Mouse (Mus musculus) right cerebral cortex, adult 18-20 months (tissue): ENCODE measurements around the gene Tprn.
"Not testable (repeated sequence)": the region's sequence is repeated elsewhere in the genome, so short reads cannot be mapped to it uniquely, and the experiment has no call there.

Source experiments
- DNase-seq: peaks from one replicate; pipeline ENCODE4 v3.0.0; 2022; ENCODE audit warnings: mixed read lengths

Tprn gene

DNA sequence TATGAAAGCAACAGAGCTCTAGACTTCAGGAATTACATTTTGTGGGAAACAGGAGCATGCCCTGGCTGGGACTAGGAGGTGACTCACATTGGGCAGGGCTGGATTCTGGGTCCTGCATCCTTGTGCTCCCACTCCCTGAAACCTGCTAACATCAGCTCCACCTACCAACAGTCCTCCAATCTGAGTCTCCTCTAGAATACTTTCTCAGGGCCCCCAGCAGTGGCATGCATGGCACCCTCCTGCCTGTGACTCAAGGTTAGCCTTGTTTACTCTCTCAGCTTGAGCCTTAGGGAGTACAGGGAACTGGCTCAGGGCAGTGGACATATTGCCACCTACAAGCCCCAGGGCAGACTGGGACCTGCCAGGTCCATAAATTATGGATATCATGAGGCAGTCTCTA, 24.3 kb upstream of the Tprn start:
- DNase-seq: no peak

DNA sequence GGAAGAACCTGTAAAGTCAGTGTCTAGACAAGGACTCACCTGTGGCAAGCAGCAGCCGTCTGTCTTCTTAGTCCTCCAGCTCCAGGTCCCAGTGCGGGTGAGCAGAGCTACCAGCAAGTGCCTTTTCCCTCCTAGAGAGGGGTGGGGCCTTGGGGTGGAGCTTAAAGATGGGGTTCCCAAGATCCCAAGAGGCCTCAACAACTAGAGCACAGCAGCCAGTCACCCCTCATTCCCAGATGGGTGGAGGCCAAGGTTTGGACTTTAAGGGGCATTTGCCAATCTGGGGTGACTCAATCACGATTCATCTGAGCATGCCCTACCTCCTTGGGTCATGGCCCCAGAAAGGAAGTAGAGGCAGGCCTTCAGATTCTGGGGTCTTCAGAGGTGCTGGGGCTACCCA, 22.7 kb upstream of the Tprn start:
- DNase-seq: no peak

DNA sequence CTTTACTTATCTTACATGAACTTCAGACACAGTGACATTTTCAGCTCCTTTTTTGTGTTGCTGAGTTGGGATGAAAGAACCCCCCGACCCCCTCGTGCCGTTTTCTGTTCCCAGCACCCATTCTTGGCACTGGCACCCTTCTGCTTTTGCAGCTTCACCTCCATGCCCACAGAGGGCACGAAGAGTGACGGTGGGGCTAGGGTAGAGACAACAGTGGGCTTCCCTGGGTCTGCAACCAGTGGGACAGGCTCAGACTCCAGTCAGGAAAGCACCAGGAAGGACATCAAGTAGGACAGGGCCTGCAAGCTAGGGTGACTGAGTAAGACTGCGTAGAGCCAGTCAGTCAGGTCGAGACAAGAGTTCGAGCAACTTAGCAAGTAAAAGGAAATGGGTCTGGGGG, 22.1 kb upstream of the Tprn start:
- DNase-seq: no peak

DNA sequence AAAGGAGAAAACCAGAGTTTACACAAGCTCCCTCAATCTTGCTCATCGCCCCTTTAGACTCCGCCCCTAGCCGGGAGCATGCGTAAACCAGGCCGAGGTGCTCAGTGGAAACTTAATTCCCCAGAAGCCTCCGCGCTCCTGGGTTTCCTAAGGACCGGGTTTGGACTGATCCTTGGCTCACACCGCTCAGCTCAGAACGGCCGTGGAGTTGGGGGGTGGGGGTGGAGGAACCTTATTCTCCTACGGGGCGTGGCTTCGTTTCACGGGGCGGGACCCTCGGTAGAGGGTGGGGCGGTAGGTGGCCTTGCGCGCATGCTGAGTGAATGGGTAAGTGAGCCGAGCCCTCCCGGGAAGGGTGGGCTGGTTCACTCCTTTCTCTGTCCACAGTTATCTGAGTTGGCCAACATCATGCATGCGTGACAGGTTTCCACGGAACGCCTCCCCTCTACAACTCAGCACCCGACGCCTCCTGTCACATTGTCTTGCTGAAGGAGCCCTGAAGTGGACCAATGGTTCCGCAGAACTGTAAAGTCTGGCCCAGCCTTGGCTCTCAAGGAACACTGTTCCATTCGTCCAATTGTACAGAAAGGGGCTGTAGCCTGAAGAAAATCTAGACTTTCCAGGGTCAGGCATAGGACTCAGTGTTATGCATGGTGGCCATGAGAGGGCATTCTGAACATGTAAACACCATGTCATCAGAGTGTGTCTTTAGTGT, 21.5 kb upstream of the Tprn start:
- peak; percentile 87 for DNase-seq

DNA sequence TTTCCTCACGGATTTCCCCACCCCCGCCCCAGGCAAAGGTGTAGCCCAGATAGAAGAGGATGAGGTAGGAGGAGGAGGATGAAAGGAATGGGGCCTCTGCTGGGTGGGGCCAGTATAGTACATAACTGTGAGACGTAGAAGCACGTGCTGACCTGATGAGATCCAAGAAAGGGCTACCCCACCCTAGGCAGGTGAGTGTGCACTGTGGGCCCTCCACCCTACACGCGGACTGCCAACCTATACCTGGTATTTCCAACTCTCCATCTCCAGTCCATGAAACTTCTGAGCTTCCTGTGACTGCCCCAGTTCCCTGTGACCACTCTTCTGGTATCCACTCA, 21.0 kb upstream of the Tprn start:
- DNase-seq: no peak

DNA sequence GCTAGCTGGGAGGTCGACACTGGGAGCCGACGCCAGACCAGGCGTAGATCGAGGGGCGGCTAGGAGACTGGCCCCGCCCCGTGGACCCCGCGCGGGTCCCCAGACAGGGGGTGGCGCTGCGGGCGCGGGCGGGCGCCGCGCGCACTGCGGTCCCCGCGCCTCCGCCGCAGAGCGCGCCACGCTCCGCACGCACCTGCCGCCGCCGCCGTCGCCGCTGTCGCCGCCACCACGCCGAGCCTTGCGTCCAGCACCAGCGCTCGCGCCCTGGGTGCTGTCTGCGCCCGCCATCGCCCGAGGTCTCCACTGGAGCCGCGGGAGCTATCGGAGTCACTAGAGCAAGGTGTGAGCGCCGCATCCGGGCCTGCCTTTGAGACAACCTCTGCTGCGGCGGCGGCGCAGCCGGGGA, 20.3 kb upstream of the Tprn start, which contains the start of the genes Rnf208 and Cysrt1:
Gene Rnf208, plus strand, starts transcription at position 155 of the 406 bp plus-strand sequence.
Gene Cysrt1, minus strand, starts transcription at position 352 of the 406 bp plus-strand sequence.
- DNase-seq: peak; percentile 53

DNA sequence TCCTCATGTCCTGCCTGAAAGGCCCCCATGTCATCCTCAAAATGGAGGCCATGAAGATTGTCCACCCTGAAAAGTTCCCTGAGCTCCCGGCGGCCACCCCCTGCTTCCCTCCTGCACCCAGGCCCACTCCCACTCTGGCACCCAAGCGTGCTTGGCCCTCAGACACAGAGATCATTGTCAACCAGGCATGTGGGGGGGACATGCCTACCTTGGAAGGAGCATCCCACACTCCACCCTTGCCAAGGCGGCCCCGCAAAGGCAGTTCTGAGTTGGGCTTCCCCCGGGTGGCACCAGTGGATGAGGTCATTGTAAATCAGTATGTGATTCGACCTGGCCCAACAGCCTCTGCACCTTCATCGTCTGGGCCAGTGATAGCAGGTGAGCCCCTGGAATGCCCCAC, 19.1 kb upstream of the Tprn start:
- DNase-seq: no peak

DNA sequence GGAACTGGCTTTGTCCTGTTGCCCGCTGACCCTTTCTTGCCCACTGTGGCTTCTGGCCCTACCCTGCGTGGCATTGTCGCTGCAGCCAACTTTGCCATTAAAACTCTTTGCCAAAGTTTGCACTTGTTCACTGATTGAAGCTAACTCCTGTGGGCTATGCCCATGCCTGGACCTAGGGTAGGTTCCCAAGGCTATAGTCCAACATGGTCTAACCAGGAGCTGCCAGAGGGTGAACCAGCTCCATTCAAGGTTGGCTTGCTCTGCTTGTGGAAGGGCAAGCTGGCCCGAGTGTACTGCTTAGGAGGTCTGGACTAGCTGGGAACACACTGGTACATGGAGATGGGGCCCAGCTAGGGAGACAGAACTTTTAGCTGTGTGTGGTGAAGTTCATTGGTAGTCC, 18.3 kb upstream of the Tprn start:
- DNase-seq: no peak

DNA sequence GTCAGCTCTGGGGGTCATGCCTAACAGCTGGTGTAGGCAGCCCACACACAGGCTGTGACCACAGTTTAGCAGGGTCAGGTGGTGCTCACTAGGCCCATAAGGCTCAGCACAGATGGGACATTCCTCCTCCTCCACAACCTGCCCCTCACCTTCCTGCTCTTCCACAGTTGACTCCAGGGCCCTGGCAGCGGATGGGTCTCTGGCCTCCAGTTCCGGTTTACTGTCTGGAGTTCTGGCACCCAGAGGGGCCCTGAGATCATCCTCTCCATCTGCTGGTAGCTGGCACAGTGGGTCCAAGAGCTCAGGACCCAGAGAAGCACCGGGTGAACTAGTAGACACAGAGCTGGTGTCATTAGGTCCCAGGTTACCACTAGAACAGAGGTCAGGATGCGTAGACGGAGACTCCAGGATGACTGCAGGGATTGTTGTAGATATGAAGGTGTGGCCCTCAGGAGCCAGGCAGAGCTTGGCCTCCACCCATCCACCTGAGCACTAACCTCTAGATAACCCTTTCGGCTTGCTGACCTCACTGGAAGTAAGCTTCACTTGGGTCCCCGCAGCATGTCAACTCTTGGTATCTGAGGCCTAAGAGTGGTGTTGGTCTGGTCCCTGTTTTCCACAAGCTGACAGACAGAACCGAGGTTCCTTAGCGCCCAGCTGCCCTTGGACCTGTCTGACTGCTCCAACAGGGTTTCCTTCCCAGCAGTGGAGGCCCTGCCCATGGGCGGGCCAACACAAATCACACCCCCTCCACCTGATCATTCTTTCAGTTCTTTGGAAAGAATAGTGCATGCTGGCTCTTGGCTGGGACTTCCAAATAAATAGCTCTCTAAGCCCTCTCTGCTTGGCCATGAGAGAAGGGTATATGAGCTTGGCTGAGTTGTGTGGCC, 16.0 kb upstream of the Tprn start, which contains the start of gene AL732309.1:
Gene AL732309.1, minus strand, starts transcription at position 681 of the 890 bp plus-strand sequence.
- no peak for DNase-seq

DNA sequence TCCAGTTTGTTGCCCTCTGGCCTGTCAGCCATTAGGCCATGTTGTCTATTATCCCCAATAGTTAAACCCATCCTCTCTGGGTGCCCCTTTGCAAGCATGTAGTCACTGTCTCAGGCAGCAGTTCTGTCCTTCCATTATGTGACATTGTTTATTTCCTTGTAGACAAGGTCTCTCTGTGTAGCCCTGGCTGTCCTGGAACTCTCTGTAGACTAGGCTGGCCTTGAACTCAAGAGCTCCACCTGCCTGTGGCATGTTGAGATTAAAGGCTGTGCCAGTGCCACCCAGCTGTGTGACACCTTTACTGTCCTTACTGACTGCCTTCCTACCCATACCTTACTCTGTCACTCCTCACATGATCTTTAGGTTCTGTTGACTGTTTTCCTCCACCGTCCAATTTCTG, 10.1 kb upstream of the Tprn start:
- no peak for DNase-seq

DNA sequence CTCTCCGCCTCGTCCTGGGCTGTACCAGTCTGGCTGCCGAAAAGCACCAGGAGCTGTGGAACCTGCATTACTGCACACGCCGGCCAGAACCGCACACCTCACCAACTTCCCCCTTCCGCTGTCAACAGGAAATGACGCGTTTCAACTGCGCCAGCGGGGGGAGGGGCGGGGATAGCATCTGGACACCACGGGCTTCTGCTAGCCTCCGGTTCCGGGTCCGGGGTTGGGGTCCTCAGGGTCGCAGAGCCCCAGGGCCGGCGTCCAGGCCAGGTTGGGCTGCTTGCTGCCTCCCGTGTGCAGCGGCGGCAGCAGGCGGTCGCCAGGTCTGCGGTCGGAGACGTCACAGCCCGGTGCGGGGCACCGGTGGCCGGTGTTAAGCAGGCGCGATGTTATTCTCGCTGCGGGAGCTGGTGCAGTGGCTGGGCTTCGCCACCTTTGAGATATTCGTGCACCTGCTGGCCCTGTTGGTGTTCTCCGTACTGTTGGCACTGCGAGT, 7.1 kb upstream of the Tprn start, which contains the start of gene Tmem203:
Gene Tmem203, plus strand, starts transcription at position 156 of the 496 bp plus-strand sequence.
- DNase-seq: peak; percentile 88

DNA sequence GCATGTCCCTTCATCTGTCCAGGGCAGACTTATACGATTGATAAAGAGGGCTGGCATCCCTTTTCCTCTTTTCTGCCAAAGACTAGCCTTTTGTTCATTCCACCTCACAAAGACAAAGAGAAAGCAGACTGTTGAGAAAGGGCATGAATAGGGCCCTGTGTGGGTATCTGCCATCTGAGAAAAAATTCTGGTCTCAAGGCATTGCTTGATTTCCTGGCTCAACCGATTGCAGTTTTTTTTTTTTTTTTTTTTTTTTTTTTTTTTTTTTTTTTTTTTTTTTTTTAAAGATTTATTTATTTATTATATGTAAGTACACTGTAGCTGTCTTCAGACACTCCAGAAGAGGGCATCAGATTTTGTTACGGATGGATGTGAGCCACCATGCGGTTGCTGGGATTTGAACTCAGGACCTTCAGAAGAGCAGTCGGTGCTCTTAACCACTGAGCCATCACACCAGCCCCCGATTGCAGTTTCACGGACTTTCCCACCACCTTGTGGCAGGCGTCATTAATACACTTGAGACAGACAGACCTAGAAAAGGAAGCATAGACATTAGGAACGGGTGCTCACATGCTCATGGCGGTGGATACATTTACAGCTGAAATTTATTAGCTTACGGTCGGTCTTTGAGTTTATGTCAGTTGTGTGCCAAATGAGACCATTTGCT, 5.8 kb upstream of the Tprn start:
- not testable (repeated sequence) for DNase-seq

DNA sequence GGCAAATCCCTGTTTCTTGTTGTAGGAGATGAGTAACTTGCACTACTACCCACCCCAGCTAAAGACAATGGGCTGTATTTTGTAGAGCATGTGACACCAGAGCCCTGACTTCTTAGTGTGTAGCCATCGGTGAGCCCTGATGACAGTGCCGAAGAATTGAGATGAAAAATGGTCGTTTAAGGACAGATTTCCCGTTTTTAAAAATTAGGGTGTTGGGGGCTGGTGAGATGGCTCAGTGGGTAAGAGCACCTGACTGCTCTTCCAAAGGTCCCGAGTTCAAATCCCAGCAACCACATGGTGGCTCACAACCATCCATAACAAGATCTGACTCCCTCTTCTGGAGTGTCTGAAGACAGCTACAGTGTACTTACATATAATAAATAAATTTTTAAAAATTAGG, 5.2 kb upstream of the Tprn start:
- DNase-seq: not testable (repeated sequence)

DNA sequence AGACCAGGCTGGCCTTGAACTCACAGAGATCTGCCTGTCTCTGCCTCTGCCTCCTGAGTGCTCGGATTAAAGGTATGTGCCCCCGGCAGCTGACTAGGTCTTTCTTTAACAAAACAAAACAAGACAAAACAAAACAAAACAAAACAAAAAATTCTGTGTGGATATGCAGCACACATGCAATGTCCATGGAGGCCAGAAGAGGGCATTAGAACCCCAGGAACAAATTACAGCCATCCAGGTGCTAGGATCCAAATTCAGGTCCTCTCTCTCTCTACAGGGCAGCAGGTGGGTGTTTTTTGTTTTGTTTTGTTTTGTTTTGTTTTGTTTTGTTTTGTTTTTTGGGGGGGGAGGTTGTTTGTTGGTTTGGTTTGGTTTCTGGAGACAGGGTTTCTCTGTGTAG, 3.5 kb upstream of the Tprn start:
- no peak for DNase-seq

DNA sequence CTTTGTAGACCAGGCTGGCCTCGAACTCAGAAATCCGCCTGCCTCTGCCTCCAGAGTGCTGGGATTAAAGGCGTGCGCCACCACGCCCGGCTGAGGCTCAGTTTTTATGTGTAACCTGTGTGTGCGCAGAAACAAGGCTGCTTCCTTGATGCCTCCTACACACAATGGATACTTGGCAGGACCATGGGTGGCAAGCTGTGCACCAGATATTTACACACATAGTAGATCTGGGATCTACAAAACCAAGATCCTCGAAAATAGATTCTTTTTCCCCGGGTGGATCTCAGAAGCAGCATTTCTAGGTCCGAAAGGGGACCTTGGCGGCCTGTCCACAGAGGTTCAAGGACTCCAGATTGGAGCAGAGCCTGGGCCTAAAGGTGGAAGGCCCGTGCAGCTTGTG, 548 bp upstream of the Tprn start:
- DNase-seq: no peak

DNA sequence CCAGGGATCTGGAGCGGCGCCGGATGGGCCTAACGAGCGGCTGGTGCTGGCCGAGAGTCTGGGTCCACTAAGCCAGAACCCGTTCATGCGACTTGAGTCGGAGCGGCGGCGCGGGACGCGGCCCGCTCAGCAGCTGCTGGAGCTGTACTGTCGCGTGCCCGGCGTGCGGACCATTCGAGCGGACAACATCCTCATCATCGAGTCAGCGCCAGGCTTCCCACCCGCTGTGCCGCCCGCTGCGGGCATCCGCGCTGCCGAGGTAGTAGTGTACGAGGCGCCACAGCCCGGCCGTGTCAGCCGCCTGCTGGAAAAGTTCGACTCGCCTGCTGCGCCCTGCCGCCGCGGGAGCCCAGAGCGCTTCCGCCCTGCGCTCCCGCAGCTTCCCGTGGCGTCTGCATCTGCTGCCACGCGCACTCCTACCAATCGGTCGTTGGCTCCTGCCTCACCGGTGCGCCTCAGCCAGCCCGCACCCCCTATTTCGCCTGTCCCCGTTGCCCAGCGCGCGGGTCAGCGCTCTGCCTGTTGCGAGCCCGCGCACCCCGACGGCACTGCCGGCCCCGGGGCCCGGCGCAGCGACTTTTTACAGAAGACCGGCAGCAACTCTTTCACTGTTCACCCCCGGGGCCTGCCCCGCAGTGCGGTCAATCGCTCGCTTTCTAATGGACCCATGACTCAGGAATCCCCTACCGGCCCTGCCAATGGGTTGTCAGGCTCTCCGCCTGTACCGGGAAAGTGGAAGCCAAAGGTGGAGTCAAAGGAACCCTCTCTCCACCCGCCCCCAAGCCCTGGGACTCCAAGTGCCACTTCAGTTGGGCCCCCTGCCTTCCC, 591 bp downstream of the Tprn start:
- DNase-seq: no peak

DNA sequence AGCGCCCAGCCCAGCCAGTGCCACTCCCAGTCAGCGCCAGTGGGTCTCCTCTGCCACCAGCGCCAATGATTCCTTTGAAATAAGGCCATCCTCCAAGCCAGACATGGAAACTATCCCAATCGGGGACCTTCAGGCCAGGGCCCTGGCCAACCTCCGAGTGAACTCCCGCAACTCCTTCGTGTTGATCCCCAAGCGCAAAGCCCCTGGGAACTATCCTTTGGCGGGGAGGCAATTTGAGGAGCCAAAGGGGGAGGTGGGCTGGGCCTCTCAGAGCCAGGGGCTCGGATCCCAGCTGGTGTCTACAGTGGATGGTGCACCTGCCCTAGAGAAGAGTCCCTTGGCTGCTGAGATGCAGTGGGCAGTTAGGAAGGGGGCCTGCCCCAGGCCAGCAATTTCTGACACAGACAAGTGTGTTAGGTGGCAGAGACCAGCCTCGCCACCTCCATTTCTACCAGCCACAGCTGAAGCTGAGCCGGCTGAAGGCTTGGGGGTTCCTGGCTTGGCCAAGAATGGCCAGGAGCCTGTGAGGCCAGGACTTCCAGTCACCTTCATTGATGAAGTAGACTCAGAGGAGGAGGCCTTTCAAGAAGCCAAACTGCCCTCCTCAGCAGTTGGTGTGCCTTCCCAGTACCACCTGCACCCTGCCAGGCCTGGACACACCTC, 1.3 kb downstream of the Tprn start:
- DNase-seq: no peak

DNA sequence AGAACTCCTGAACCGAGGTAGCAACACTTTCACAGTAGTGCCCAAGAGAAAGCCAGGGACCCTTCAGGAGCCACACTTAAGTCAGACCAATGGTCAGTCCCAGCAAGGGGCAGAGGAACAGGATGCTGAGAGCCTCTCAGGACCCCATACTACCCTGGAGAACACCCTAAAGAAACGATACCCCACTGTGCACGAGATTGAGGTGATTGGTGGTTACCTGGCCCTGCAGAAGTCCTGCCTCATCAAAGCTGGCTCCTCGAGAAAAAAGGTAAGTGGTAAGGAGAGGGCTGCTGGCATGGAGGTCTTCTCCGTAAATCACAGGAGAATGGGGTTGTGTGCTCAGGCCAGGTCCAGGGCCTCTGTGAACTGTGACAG, 1.9 kb downstream of the Tprn start:
- DNase-seq: no peak

DNA sequence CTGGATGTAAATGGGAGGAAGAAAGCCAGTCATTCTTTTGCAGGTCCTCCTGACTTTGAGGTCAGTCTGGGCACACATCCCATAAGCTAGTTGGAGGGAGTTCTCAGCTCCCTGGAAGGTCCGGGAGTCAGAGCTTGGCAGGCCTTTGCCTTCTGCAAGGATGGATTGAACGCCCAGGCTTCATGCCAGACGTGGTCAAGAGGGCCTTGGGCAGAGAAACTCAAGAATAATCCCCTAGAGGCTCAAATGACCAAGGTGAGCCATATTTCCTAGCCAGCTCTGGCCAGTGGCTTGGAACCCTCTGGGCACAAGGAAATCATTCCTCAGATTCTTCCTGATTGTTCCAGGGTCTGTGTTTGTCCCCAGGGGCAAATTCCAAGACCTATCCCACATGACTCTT, 2.4 kb downstream of the Tprn start:
- DNase-seq: no peak

DNA sequence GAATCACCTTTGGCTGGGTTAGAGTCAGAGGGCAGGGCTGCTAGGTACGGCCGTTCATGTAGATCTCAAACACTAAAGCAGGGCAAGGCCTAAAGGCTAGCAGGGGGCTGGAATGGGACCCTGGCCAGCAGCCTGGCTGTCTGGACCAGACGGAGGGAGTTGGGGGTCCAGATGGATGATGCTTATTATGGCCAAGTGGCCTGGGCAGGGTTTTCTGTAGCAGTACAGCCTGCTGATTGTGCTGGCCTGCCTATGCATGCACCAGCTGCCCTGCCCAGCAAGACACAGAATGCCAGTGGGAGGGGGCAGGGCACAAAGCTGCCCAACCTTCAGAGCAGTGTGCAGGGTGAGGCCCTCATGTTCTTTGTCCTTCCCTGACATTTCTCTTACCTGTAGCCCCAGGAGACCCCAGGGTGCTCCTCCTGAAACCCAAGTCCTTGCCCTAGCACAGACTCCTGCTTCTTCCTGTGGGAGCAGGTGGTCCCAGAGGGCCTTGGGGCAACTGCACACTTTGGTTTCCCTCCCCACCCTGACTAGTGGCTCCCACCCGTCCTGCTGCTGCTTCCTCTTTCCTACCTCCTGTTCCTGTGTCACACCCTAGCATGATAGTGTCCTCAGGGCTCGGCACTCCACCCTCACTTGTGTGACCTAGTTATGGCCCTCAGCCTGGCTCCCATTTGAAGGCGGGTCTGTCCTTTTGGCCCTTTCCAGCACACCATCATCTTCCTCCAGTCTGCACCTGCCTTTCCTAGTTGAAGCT, 3.7 kb downstream of the Tprn start:
- no peak for DNase-seq

DNA sequence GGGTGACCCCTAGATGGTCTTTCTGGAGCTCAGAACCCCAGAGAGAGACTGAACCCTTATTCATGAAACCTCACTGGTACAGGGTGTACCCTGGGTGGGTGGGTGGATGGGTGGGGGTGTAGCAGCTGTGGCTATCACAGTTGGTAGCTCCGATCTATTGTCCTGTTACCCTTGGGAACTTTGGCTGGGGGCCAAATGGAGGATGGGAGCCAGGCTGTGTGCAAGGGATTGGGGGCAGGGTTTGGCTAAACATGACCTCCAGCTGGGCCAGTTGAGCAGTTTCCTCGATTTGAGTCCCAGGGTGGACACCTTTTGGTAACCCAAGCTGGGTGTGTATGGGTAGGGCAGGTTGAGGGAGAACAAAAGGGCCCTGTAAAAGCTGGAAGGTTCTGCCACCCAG, 4.3 kb downstream of the Tprn start:
- DNase-seq: peak; percentile 75
